Mouse (Mus musculus) testis, adult 2 months (tissue): ENCODE results near the gene Mbd6.

Source experiments
- CTCF ChIP-seq: fragments of 200-500 bp; IDR thresholded peaks from 2 replicates; pipeline ENCODE4 v1.5.1; 2012; ENCODE audit warnings: low read depth, mild to moderate bottlenecking, inconsistent platforms, low read length, moderate library complexity; ENCODE audit not compliant: control insufficient read depth, insufficient read depth, insufficient replicate concordance
- POLR2A ChIP-seq: fragments of 200-500 bp; IDR thresholded peaks from 2 replicates; pipeline ENCODE4 v1.6.1; 2012; ENCODE audit warnings: low read depth, mild to moderate bottlenecking, inconsistent platforms, low read length, moderate library complexity; ENCODE audit not compliant: control insufficient read depth

DNA sequence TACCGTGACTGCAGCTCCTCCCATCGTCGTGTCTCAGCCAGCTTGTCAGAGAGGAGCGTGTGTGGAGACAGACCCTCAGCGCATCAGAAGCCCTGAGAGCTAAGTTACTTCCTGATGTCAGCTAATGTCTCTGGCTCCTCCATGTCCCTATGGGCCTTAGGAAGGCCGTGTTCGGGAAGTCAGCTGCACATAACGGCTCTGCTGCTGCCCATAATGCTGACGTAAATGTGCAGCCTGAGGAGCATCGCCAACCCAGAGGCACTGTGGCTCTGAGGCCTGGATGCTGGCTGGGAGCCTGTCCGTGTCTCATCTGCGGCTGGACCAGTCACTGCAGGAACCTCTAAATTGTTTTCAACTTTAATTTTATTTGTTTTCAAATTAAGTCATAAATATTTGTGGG, 19.8 kb downstream of the Mbd6 start:
- TF ChIP-seq CTCF (no peak), POLR2A (no peak)
